Mouse (Mus musculus) macrophage (primary cell): ENCODE measurements around the gene Plekhh2. TPM values are rescaled to one million over a fixed set of nuclear protein-coding genes. Genes with fewer than 3 reads are reported as not detected.
"Not testable (repeated sequence)": the region's sequence is repeated elsewhere in the genome, so short reads cannot be mapped to it uniquely, and the experiment has no call there.

Source experiments
- H3K27ac ChIP-seq: fragments of 350-480 bp; formaldehyde crosslinking; 2 replicates; pipeline ENCODE4 v1.9.0; 2021
- H3K36me3 ChIP-seq: fragments of 350-480 bp; formaldehyde crosslinking; 2 replicates; pipeline ENCODE4 v1.9.0; 2021; ENCODE audit errors: inconsistent target
- H3K4me3 ChIP-seq: fragments of 350-480 bp; formaldehyde crosslinking; 2 replicates; pipeline ENCODE4 v1.9.0; 2021; ENCODE audit errors: inconsistent target
- H3K79me2 ChIP-seq: fragments of 350-480 bp; formaldehyde crosslinking; 2 replicates; pipeline ENCODE4 v1.9.0; 2021; ENCODE audit errors: inconsistent target
- WGBS: methylation state at CpG from one replicate; pipeline ENCODE4 v1.1.7; 2026; ENCODE audit warnings: inconsistent platforms; ENCODE audit not compliant: missing documents; 5-methylcytosine and 5-hydroxymethylcytosine counted together
- polyA plus RNA-seq: library from polyadenylated mRNA; stranded (reverse); fragments of 250-400 nt; gene quantifications from 3 replicates; pipeline ENCODE4 v1.2.4, GENCODE M21; 2018; ENCODE audit warnings: inconsistent platforms

The Plekhh2 gene
- polyA plus RNA-seq, 1 experiment from 2014 or later, result 0.53 TPM

GRCm38 (mm10) chr17:84533841-84534240 is 22.1 kb downstream of the Plekhh2 start:
- no peaks in the 10 kb centered on the region for H3K36me3 ChIP-seq

GRCm38 (mm10) chr17:84534632-84535031 is 22.9 kb downstream of the Plekhh2 start:
- no peak overlapping the region for H3K27ac ChIP-seq
- H3K79me2 ChIP-seq, result no peaks in the 10 kb centered on the region
- no peak overlapping the region for H3K4me3 ChIP-seq
- no peaks in the 10 kb centered on the region for H3K36me3 ChIP-seq
- 100% methylated on average over 1 of the region's 2 CpGs for WGBS

More at GRCm38 (mm10) chr17:84533841-84534240, 22.1 kb downstream of the Plekhh2 start:
- Histone ChIP-seq H3K79me2 (no peaks in the 10 kb centered on the region), H3K4me3 (no peak overlapping the region), H3K27ac (no peak overlapping the region)
- WGBS, result 81% methylated on average over 4 of the region's 4 CpGs

GRCm38 (mm10) chr17:84535226-84535625 is 23.5 kb downstream of the Plekhh2 start:
- Histone ChIP-seq H3K4me3 (no peak overlapping the region), H3K79me2 (no peaks in the 10 kb centered on the region), H3K27ac (no peak overlapping the region), H3K36me3 (no peaks in the 10 kb centered on the region)
- 95% methylated on average over 4 of the region's 4 CpGs for WGBS

GRCm38 (mm10) chr17:84537301-84537700 is 25.6 kb downstream of the Plekhh2 start:
- H3K79me2 ChIP-seq, result no peaks in the 10 kb centered on the region
- no peak overlapping the region for H3K27ac ChIP-seq
- H3K4me3 ChIP-seq, result no peak overlapping the region
- H3K36me3 ChIP-seq, result no peaks in the 10 kb centered on the region
- WGBS, result 97% methylated on average over 6 of the region's 6 CpGs

GRCm38 (mm10) chr17:84537966-84538365 is 26.3 kb downstream of the Plekhh2 start:
- no peak overlapping the region for H3K4me3 ChIP-seq
- H3K79me2 ChIP-seq, result no peaks in the 10 kb centered on the region
- no peak overlapping the region for H3K27ac ChIP-seq
- H3K36me3 ChIP-seq, result no peaks in the 10 kb centered on the region
- WGBS, result 98% methylated on average over 3 of the region's 3 CpGs

- Histone ChIP-seq H3K79me2 (no peaks in the 10 kb centered on the region), H3K4me3 (no peak overlapping the region), H3K27ac (no peak overlapping the region), H3K36me3 (no peaks in the 10 kb centered on the region)
- 25% methylated on average over 8 of the region's 8 CpGs for WGBS
Measured at GRCm38 (mm10) chr17:84540603-84541002, 28.9 kb downstream of the Plekhh2 start.

GRCm38 (mm10) chr17:84550902-84551877 is 39.5 kb downstream of the Plekhh2 start:
- Histone ChIP-seq H3K79me2 (no peaks in the 10 kb centered on the region), H3K27ac (no peak overlapping the region), H3K4me3 (no peak overlapping the region), H3K36me3 (no peaks in the 10 kb centered on the region)
- 100% methylated on average over 5 of the region's 5 CpGs for WGBS

GRCm38 (mm10) chr17:84552230-84552629 is 40.5 kb downstream of the Plekhh2 start:
- Histone ChIP-seq H3K36me3 (no peaks in the 10 kb centered on the region), H3K4me3 (no peak overlapping the region), H3K27ac (no peak overlapping the region), H3K79me2 (no peaks in the 10 kb centered on the region)
- WGBS, result 90% methylated on average over 5 of the region's 5 CpGs

GRCm38 (mm10) chr17:84564264-84564663 is 52.6 kb downstream of the Plekhh2 start:
- H3K27ac ChIP-seq, H3K79me2 ChIP-seq, H3K36me3 ChIP-seq, H3K4me3 ChIP-seq: not testable (repeated sequence)

- no peaks in the 10 kb centered on the region for H3K36me3 ChIP-seq
- H3K79me2 ChIP-seq, result no peaks in the 10 kb centered on the region
- 92% methylated on average over 6 of the region's 6 CpGs for WGBS
- H3K4me3 ChIP-seq, result no peak overlapping the region
- no peak overlapping the region for H3K27ac ChIP-seq
Measured at GRCm38 (mm10) chr17:84565762-84566161, 54.1 kb downstream of the Plekhh2 start.

GRCm38 (mm10) chr17:84566773-84567555 is 55.3 kb downstream of the Plekhh2 start:
- Histone ChIP-seq H3K27ac (no peak overlapping the region), H3K4me3 (no peak overlapping the region), H3K36me3 (no peaks in the 10 kb centered on the region), H3K79me2 (no peaks in the 10 kb centered on the region)
- 45% methylated on average over 27 of the region's 27 CpGs for WGBS

GRCm38 (mm10) chr17:84568807-84569206 is 57.1 kb downstream of the Plekhh2 start:
- Histone ChIP-seq H3K36me3 (no peaks in the 10 kb centered on the region), H3K27ac (no peak overlapping the region), H3K79me2 (no peaks in the 10 kb centered on the region), H3K4me3 (no peak overlapping the region)
- 89% methylated on average over 12 of the region's 12 CpGs for WGBS

GRCm38 (mm10) chr17:84569770-84570169 is 58.1 kb downstream of the Plekhh2 start:
- Histone ChIP-seq H3K27ac (no peak overlapping the region), H3K4me3 (no peak overlapping the region), H3K36me3 (no peaks in the 10 kb centered on the region), H3K79me2 (no peaks in the 10 kb centered on the region)
- WGBS, result 96% methylated on average over 8 of the region's 8 CpGs

GRCm38 (mm10) chr17:84571629-84572028 is 59.9 kb downstream of the Plekhh2 start:
- WGBS, result 79% methylated on average over 18 of the region's 18 CpGs
- Histone ChIP-seq H3K36me3 (no peaks in the 10 kb centered on the region), H3K79me2 (no peaks in the 10 kb centered on the region), H3K27ac (no peak overlapping the region), H3K4me3 (no peak overlapping the region)

GRCm38 (mm10) chr17:84573305-84573704 is 61.6 kb downstream of the Plekhh2 start:
- no peak overlapping the region for H3K4me3 ChIP-seq
- no peaks in the 10 kb centered on the region for H3K79me2 ChIP-seq
- H3K27ac ChIP-seq, result no peak overlapping the region
- 88% methylated on average over 9 of the region's 9 CpGs for WGBS
- no peaks in the 10 kb centered on the region for H3K36me3 ChIP-seq
